ENCODE assay signal across 8 mouse cellular contexts in genomic region chr7:70624031-70624726, GRCm38 (mm10).
DNase-seq lines count a peak whose midpoint lies in the region; ATAC-seq and TF ChIP-seq lines count a peak whose summit lies in the region.

No protein-coding gene starts in this region.

- peaks cover 26% of the 10 kb centered on the region for H3K4me1 ChIP-seq in forebrain, embryonic 13.5 days

- DNase-seq in brain, embryonic 14.5 days (ENCODE audit: low read depth), result peak; percentile 53
- DNase-seq in heart, postnatal 36 days, result peak; percentile 52 to 61
- DNase-seq in large intestine, adult 2 months (ENCODE audit: low read depth, low spot score), result peak; percentile 19
- peak; percentile 76 for DNase-seq in mesoderm, embryonic 11.5 days (ENCODE audit: low read depth, low spot score)
- DNase-seq in spleen, postnatal 14 days (ENCODE audit: low spot score in 2 of 2), result no peak
- DNase-seq in frontal cortex, postnatal 14 days (ENCODE audit: low spot score in 2 of 2), result no peak
- DNase-seq in frontal cortex, postnatal 36 days (ENCODE audit: low spot score in 2 of 2), result no peak

- H3K9ac ChIP-seq in forebrain, embryonic 13.5 days, result no peak overlapping the region

- no peak overlapping the region for H3K27ac ChIP-seq in forebrain, embryonic 13.5 days

- no peaks in the 10 kb centered on the region for H3K9me3 ChIP-seq in forebrain, embryonic 13.5 days (replicated peaks)

- 3% methylated on average over 16 of the region's 16 CpGs for WGBS in forebrain, embryonic 13.5 days
- 8% methylated on average over 16 of the region's 16 CpGs for WGBS in large intestine, adult 2 months

- no peak overlapping the region for H3K4me3 ChIP-seq in forebrain, embryonic 13.5 days

- ATAC-seq in forebrain, embryonic 13.5 days, result peak; percentile 20; the same call in 1 of the 2 replicates

- H3K36me3 ChIP-seq in forebrain, embryonic 13.5 days (ENCODE audit: poor library complexity, severe bottlenecking), result no peaks in the 10 kb centered on the region

- H3K4me2 ChIP-seq in forebrain, embryonic 13.5 days, result peak overlapping the region; percentile 65

- H3K27me3 ChIP-seq in forebrain, embryonic 13.5 days, result peaks cover 16% of the 10 kb centered on the region

- intact Hi-C loops in heart, postnatal 36 days (cut with DNase I), result no loop called here

- TF ChIP-seq POLR2A in brain, embryonic 14.5 days (IDR thresholded peaks at IDR 0.05; ENCODE audit: borderline replicate concordance, extremely low read depth, insufficient read depth, insufficient read length, poor library complexity, severe bottlenecking), result no peak

- TF ChIP-seq CTCF in brain, embryonic 14.5 days (IDR thresholded peaks at IDR 0.05; ENCODE audit: borderline replicate concordance, extremely low read depth, insufficient read depth, insufficient read length), result no peak

Comparison
In these comparisons a context has a peak if more than half of its experiments do, and no peak if none do; other contexts are left out.
1. DNase-seq: peak in brain, embryonic 14.5 days (single experiment), heart, postnatal 36 days (2 of 2), large intestine, adult 2 months (single experiment) and mesoderm, embryonic 11.5 days (single experiment); none in spleen, postnatal 14 days (0 of 2), frontal cortex, postnatal 14 days (0 of 2) and frontal cortex, postnatal 36 days (0 of 2).